Mouse (Mus musculus) heart, adult 11 months (tissue): Measurements from ENCODE around the gene Chchd6.

Experiments used
- DNase-seq: peaks from one replicate; pipeline ENCODE4 v3.0.0; 2022

The Chchd6 gene

GRCm38 (mm10) chr6:89354076-89354475, 241.4 kb downstream of the Chchd6 start:
- DNase-seq = no peak

GRCm38 (mm10) chr6:89353101-89353500, 242.4 kb downstream of the Chchd6 start:
- DNase-seq = no peak

GRCm38 (mm10) chr6:89351441-89352137, 243.9 kb downstream of the Chchd6 start:
- peak; percentile 99 for DNase-seq

GRCm38 (mm10) chr6:89350520-89350919, 244.9 kb downstream of the Chchd6 start:
- DNase-seq = no peak

- peak; percentile 97 for DNase-seq
These were observed 245.4 kb downstream of the Chchd6 start for GRCm38 (mm10) chr6:89350037-89350515.

- peak; percentile 97 for DNase-seq
These were observed 247.1 kb downstream of the Chchd6 start for GRCm38 (mm10) chr6:89348363-89348762.

- no peak for DNase-seq
These were observed 247.7 kb downstream of the Chchd6 start for GRCm38 (mm10) chr6:89347792-89348191.

- DNase-seq = no peak
These were observed 249.6 kb downstream of the Chchd6 start for GRCm38 (mm10) chr6:89345855-89346254.

GRCm38 (mm10) chr6:89345486-89345785, 250.0 kb downstream of the Chchd6 start:
- DNase-seq = no peak

- peak; percentile 99 for DNase-seq
These were observed 250.6 kb downstream of the Chchd6 start for GRCm38 (mm10) chr6:89344613-89345485.

- DNase-seq = no peak
These were observed 253.5 kb downstream of the Chchd6 start for GRCm38 (mm10) chr6:89341981-89342380.

GRCm38 (mm10) chr6:89339447-89339846, 256.0 kb downstream of the Chchd6 start:
- DNase-seq = peak; percentile 98

- peak; percentile 95 for DNase-seq
These were observed 256.7 kb downstream of the Chchd6 start for GRCm38 (mm10) chr6:89338733-89339132.

GRCm38 (mm10) chr6:89337574-89337973, 257.9 kb downstream of the Chchd6 start:
- peak; percentile 97 for DNase-seq

GRCm38 (mm10) chr6:89333964-89334702, 261.3 kb downstream of the Chchd6 start:
- no peak for DNase-seq
